ENCODE assay signal across 11 mouse cellular contexts in the genomic region with DNA sequence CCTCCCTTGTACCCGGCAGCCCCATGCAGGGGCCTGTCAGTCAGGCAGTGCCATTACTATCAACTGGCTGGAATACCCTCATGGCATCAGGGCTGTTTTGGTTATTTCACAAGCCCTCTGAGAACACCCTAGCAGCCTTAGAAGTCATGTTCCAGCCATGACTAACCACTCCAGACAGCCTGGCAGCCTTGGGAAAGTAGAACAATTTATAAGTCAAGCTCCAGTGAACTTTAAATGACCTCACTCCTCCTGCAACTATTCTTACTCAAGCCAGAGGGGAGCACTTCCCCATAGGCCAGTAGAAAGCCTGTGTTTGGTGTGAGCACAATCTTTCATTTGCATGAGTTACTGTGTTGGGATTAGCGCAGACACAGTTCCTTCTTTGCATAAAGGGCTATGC.
DNase-seq lines count a peak whose midpoint lies in the region; ATAC-seq and TF ChIP-seq lines count a peak whose summit lies in the region.
"Had no signal": no experiment of that assay in that cellular context is flagged by ENCODE, and none has a peak within 500 bp of the region (broad histone marks: within the 10 kb centered on the region; RNA-seq: fewer than 3 reads in every experiment).

No protein-coding gene starts in this region.

- no peak for TF ChIP-seq CTCF in lung, adult 2 months (IDR thresholded peaks at IDR 0.05; ENCODE audit: insufficient read depth, low read length)

- DNase-seq in lung, adult 18-20 months, result peak; percentile 14 to 49
- DNase-seq in lung, adult 2 months, result no peak
- peak; percentile 59 to 61 for DNase-seq in adrenal gland, postnatal 36 days
- DNase-seq in midbrain, embryonic 14.5 days, result no peak
- no peak for DNase-seq in cerebellum, adult 9-11 months
- DNase-seq: cerebellum, adult 9-10 months; left cerebral cortex, postnatal 4 days had no signal

- 54% methylated on average over 2 of the region's 2 CpGs for WGBS in lung, adult 2 months
- WGBS in kidney, embryonic 14.5 days, result 43% methylated on average over 2 of the region's 2 CpGs
- 36% methylated on average over 2 of the region's 2 CpGs for WGBS in midbrain, embryonic 14.5 days

- H3K9me3 ChIP-seq in kidney, embryonic 14.5 days (ENCODE audit: control insufficient read depth, low read length), result no peaks in the 10 kb centered on the region
- H3K9me3 ChIP-seq in midbrain, embryonic 14.5 days (ENCODE audit: control insufficient read depth, low read length), result no peaks in the 10 kb centered on the region

- H3K4me1 ChIP-seq in lung, adult 2 months (ENCODE audit: control insufficient read depth, insufficient read depth, low read length), result peaks cover 5% of the 10 kb centered on the region
- H3K4me1 ChIP-seq in kidney, embryonic 14.5 days (ENCODE audit: control insufficient read depth, insufficient read depth, low read length), result peaks cover 4% of the 10 kb centered on the region; the same call in 1 of the 2 replicates
- no peaks in the 10 kb centered on the region for H3K4me1 ChIP-seq in midbrain, embryonic 14.5 days (ENCODE audit: control insufficient read depth, insufficient read depth, low read length)

- H3K27ac ChIP-seq in kidney, embryonic 14.5 days (ENCODE audit: low read depth, low read length), result peak overlapping the region; percentile 33; the same call in 1 of the 2 replicates
- no peak overlapping the region for H3K27ac ChIP-seq in midbrain, embryonic 14.5 days (replicated peaks; ENCODE audit: low read depth, low read length)
- H3K27ac ChIP-seq: heart, adult 2 months had no signal

- H3K4me3 ChIP-seq in lung, adult 2 months (replicated peaks; ENCODE audit: extremely low read depth, low read depth, low read length), result no peak overlapping the region
- H3K4me3 ChIP-seq in kidney, embryonic 14.5 days (ENCODE audit: low read length), result no peak overlapping the region
- no peak overlapping the region for H3K4me3 ChIP-seq in midbrain, embryonic 14.5 days (replicated peaks; ENCODE audit: low read depth, low read length)
- H3K4me3 ChIP-seq: heart, adult 2 months had no signal

- H3K27me3 ChIP-seq in kidney, embryonic 14.5 days (ENCODE audit: control insufficient read depth, insufficient read depth, low read length), result no peaks in the 10 kb centered on the region
- H3K27me3 ChIP-seq in midbrain, embryonic 14.5 days (ENCODE audit: control insufficient read depth, insufficient read depth, low read length), result no peaks in the 10 kb centered on the region

- no peak overlapping the region for H3K9ac ChIP-seq in kidney, embryonic 14.5 days (ENCODE audit: low read depth, low read length)
- H3K9ac ChIP-seq in midbrain, embryonic 14.5 days (replicated peaks; ENCODE audit: low read length), result no peak overlapping the region

- no peak overlapping the region for H3K4me2 ChIP-seq in kidney, embryonic 14.5 days (replicated peaks; ENCODE audit: low read depth, low read length)
- no peak overlapping the region for H3K4me2 ChIP-seq in midbrain, embryonic 14.5 days (ENCODE audit: low read length)

- peak; percentile 94 for ATAC-seq in kidney, embryonic 14.5 days (ENCODE audit: low FRiP score, low TSS enrichment)
- peak; percentile 55; the same call in 1 of the 2 replicates for ATAC-seq in neutrophil, adult 5-6 weeks (ENCODE audit: extremely low read depth, insufficient number of reproducible peaks, low FRiP score, poor library complexity, severe bottlenecking)
- ATAC-seq in inflammation-experienced regulatory T-cells, adult 6 months, result no peak
- ATAC-seq in midbrain, embryonic 14.5 days (ENCODE audit: low FRiP score, low TSS enrichment), result no peak

- no peak for TF ChIP-seq POLR2A in lung, adult 2 months (IDR thresholded peaks at IDR 0.05; ENCODE audit: borderline replicate concordance, extremely low read depth, low read depth, low read length)

- H3K36me3 ChIP-seq in kidney, embryonic 14.5 days (ENCODE audit: control insufficient read depth, insufficient read depth, low read length), result no peaks in the 10 kb centered on the region
- no peaks in the 10 kb centered on the region for H3K36me3 ChIP-seq in midbrain, embryonic 14.5 days (ENCODE audit: control insufficient read depth, insufficient read depth, low read length)

Comparison
In these comparisons a context has a peak if more than half of its experiments do, and no peak if none do; other contexts are left out.
1. DNase-seq: peak in lung, adult 18-20 months (2 of 2) and adrenal gland, postnatal 36 days (2 of 2); none in lung, adult 2 months (single experiment), midbrain, embryonic 14.5 days (single experiment) and cerebellum, adult 9-11 months (single experiment).
2. ATAC-seq: peak in kidney, embryonic 14.5 days (single experiment) and neutrophil, adult 5-6 weeks (single experiment); none in inflammation-experienced regulatory T-cells, adult 6 months (single experiment) and midbrain, embryonic 14.5 days (single experiment).